Mouse (Mus musculus) hindbrain, embryonic 14.5 days (tissue): ENCODE measurements around the gene Prkca. TPM values are rescaled to one million over a fixed set of nuclear protein-coding genes. Genes with fewer than 3 reads are reported as not detected.

Experiments
- ATAC-seq: fragments of 200-750 bp; cut with Nextera tagmentation; 2 replicates; pipeline ENCODE4 v1.8.0; 2017; ENCODE audit warnings: moderate number of reproducible peaks, mild to moderate bottlenecking, moderate TSS enrichment, moderate library complexity; ENCODE audit not compliant: low FRiP score
- DNase-seq: peaks from one replicate; pipeline ENCODE4 v3.0.0-alpha.2; 2015; ENCODE audit warnings: low spot score
- H3K27ac ChIP-seq: fragments of 300-500 bp; sonication (generic); 2 replicates; pipeline ENCODE4 v1.5.1; 2014; ENCODE audit warnings: mild to moderate bottlenecking, moderate library complexity
- H3K27me3 ChIP-seq: fragments of 300-500 bp; sonication (generic); 2 replicates; pipeline ENCODE4 v1.6.1; 2014; ENCODE audit warnings: mild to moderate bottlenecking, low read length, mixed read lengths; ENCODE audit not compliant: control insufficient read depth, insufficient read depth
- H3K36me3 ChIP-seq: fragments of 300-500 bp; sonication (generic); replicated peaks from 2 replicates; pipeline ENCODE4 v1.6.1; 2014; ENCODE audit not compliant: control insufficient read depth, insufficient read depth
- H3K4me1 ChIP-seq: fragments of 300-500 bp; sonication (generic); replicated peaks from 2 replicates; pipeline ENCODE4 v1.6.1; 2014; ENCODE audit warnings: antibody characterized with exemption, low read length, mixed read lengths; ENCODE audit not compliant: control insufficient read depth, insufficient read depth
- H3K4me2 ChIP-seq: fragments of 300-500 bp; sonication (generic); replicated peaks from 2 replicates; pipeline ENCODE4 v1.6.1; 2014; ENCODE audit warnings: mild to moderate bottlenecking, moderate library complexity
- H3K4me3 ChIP-seq: fragments of 300-500 bp; sonication (generic); replicated peaks from 2 replicates; pipeline ENCODE4 v1.5.1; 2014; ENCODE audit warnings: mild to moderate bottlenecking, low read length
- H3K9ac ChIP-seq: fragments of 300-500 bp; sonication (generic); 2 replicates; pipeline ENCODE4 v1.6.1; 2014
- H3K9me3 ChIP-seq: fragments of 300-500 bp; sonication (generic); 2 replicates; pipeline ENCODE4 v1.6.1; 2016; ENCODE audit warnings: low read length; ENCODE audit not compliant: control insufficient read depth
- WGBS: fragments of 180-500 bp; shearing (Covaris S2); extraction: QIAGEN DNeasy Blood & Tissue Kit; methylation state at CpG from one replicate; pipeline ENCODE4 v1.1.7; 2014; 5-methylcytosine and 5-hydroxymethylcytosine counted together
- polyA plus RNA-seq: library from polyadenylated mRNA; unstranded; fragments of >200 nt; fragmentation: Nextera tagmentation; extraction: Ambion mirVana; gene quantifications from 2 replicates; pipeline ENCODE4 v1.2.1, GENCODE M21; 2014

The Prkca gene
- polyA plus RNA-seq, 1 experiment from 2014 or later: 9.1 TPM

DNA sequence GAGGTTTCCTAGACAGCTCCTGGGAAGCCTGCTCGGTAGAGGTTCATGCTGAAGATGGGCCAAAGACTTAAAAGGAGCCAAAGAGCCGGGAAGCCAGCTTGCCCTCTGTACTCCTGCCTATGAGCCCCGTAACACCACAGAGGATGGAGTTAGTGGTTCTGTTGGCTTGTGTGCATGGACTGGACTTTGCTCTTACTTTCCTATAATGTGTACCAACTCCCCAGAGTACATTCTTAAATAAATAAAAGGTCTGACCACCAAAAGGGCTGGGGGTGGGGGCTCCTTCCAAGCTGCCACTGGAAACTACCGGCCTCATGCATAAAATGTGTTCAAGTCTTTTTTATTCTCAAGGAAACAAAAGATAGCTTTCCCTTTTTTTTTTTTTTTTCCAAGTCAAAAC lies 377.5 kb downstream of the Prkca start:
- Histone ChIP-seq H3K4me2 (no peak overlapping the region), H3K4me3 (no peak overlapping the region), H3K9ac (no peak overlapping the region), H3K27ac (no peak overlapping the region), H3K4me1 (peaks cover 16% of the 10 kb centered on the region; the same call in 1 of the 2 replicates), H3K27me3 (no peaks in the 10 kb centered on the region), H3K9me3 (no peaks in the 10 kb centered on the region), H3K36me3 (no peaks in the 10 kb centered on the region)
- DNase-seq: no peak
- no peak for ATAC-seq
- WGBS: 76% methylated on average over 4 of the region's 4 CpGs

DNA sequence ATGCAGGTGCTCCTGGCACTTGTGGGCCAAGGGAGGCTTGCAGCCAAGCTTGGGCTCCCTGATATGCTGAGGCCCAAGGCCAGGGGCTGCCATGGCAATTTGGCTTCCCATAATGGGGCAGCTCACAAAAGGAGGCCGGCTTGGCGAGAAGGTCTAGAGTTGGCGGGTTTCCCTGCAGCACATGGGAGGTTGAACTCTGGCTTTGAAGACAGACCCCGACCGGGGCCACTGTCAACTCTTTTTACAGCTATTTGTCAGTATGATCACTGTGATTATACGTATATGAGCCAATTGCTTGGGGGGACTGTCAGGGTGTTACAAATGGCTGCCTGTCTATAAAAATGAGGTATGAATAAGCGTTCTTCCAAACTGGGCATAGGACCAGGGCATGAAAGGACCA lies 378.3 kb downstream of the Prkca start:
- DNase-seq (peak; percentile 67), ATAC-seq (peak; percentile 84)
- no peak overlapping the region for H3K9ac ChIP-seq
- peaks cover 2% of the 10 kb centered on the region; the same call in 1 of the 2 replicates for H3K36me3 ChIP-seq
- H3K27me3 ChIP-seq: no peaks in the 10 kb centered on the region
- peaks cover 13% of the 10 kb centered on the region; the same call in 1 of the 2 replicates for H3K4me1 ChIP-seq
- H3K27ac ChIP-seq: no peak overlapping the region
- H3K4me2 ChIP-seq: no peak overlapping the region
- H3K9me3 ChIP-seq: no peaks in the 10 kb centered on the region
- WGBS: 58% methylated on average over 7 of the region's 7 CpGs
- H3K4me3 ChIP-seq: no peak overlapping the region

DNA sequence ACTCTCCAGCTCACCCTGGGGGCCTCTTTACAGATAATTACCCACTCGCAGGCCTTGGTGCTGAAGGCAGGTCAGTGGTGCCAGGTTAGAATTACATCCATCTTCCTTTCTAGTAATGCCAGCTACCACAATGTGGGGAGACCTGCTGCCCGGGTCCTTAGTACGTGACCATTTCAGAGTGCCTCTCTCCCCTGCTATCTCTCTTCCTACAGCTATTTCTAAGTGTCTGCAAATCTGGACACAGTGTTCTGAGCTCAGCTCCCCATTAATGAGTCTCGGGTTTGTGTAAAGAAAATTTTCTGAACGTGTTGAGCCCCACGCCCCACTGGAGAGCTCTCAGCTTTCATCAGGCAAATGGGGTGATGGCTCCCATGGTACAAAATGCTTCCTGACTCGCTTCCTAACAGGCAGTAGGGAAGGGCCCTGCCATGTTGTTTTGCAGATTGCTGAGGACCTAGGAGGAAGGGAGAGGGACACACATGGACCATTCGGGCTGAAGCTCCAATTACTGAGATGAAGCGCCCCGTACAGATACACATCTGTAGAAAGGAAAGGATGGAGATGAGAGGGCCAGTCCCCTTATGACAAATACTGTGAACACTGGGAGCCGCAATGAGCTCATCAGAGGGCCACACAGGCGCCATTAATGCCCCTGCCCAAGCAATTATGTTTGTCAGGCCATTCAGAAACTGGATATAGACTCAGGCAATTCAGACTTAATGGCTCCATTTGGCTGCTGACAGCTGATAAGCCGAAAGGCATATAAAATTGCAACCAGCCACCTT lies 386.0 kb downstream of the Prkca start:
- Histone ChIP-seq H3K27ac (peak overlapping the region; percentile 66), H3K9me3 (no peaks in the 10 kb centered on the region), H3K27me3 (no peaks in the 10 kb centered on the region), H3K4me3 (no peak overlapping the region), H3K4me2 (no peak overlapping the region), H3K9ac (no peak overlapping the region), H3K36me3 (peaks cover 5% of the 10 kb centered on the region; the same call in 1 of the 2 replicates), H3K4me1 (peaks cover 9% of the 10 kb centered on the region; the same call in 1 of the 2 replicates)
- ATAC-seq (peak; percentile 43; the same call in 1 of the 2 replicates), DNase-seq (no peak)
- WGBS: 64% methylated on average over 13 of the region's 13 CpGs

DNA sequence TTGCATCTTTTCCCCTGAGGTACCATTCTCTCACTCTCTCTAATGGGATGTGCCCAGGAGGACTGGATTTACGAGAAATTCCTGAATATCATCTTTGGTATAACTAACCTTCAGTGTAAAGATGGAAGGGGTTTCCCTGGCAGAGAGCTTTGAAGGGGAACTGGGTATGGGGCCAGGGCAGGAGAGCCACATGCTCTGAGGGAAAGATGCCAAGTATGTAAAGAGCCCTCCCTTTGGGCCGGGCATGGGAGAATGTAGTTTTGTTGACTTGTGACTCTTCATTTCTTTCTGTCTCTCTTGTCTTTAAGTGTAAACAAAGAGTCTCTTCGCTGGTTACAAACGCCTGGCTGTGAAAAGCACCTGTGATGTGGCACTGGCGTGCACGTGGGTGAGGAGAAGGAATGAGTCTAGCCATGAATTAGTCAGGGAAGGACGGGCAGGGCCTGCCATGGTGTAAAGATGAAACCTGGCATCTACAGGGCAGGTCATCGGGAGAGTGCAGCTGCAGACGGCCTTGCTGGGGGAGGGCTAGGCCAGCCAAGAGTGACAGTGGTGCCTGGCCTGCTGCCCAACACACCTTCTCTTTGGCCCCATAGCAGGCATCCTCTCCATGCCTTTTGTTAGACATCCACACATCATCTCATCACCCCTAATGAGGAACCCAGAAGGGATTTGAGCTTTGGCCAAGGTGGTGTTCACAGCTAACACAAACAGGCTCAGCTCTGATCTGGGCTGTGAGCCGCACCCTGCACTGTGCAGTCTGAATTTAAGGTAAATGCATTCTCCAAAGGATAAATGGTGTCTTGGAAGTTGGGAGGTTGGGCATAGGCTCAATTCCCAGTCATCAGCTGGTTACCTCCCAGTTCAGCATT lies 388.3 kb downstream of the Prkca start:
- H3K9me3 ChIP-seq: no peaks in the 10 kb centered on the region
- H3K36me3 ChIP-seq: peaks cover 2% of the 10 kb centered on the region; the same call in 1 of the 2 replicates
- H3K4me1 ChIP-seq: peaks cover 9% of the 10 kb centered on the region; the same call in 1 of the 2 replicates
- H3K9ac ChIP-seq: no peak overlapping the region
- DNase-seq: no peak
- ATAC-seq: no peak
- H3K27me3 ChIP-seq: no peaks in the 10 kb centered on the region
- 0 out of 2 replicates have a peak overlapping the region, but pooled peaks have one; percentile 11 for H3K27ac ChIP-seq
- WGBS: 73% methylated on average over 10 of the region's 10 CpGs
- H3K4me3 ChIP-seq: no peak overlapping the region
- no peak overlapping the region for H3K4me2 ChIP-seq

DNA sequence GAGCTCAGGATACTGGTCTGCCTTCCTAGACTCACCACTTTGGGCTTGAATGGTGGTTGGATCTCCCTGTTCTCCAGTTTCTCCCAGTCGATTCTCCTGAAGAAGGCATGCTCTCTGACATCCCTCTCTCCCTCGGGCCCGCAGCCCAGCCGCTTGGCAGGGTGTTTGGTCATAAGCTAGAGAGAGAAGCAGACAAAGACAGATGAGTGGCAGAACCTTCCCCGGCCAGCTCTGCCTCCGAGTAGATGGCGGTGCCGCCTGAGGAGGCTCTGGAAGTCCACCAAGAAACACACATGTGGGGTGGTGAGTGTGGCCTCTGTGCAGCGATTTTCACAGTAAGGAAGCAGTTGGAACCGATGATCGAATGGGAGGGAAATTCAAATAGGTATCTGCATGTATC lies 392.3 kb downstream of the Prkca start:
- ATAC-seq: no peak
- Histone ChIP-seq H3K4me2 (no peak overlapping the region), H3K9me3 (no peaks in the 10 kb centered on the region), H3K4me3 (no peak overlapping the region), H3K36me3 (no peaks in the 10 kb centered on the region), H3K27me3 (no peaks in the 10 kb centered on the region), H3K9ac (no peak overlapping the region), H3K27ac (no peak overlapping the region), H3K4me1 (peaks cover 5% of the 10 kb centered on the region; the same call in 1 of the 2 replicates)
- no peak for DNase-seq
- WGBS: 69% methylated on average over 11 of the region's 11 CpGs

DNA sequence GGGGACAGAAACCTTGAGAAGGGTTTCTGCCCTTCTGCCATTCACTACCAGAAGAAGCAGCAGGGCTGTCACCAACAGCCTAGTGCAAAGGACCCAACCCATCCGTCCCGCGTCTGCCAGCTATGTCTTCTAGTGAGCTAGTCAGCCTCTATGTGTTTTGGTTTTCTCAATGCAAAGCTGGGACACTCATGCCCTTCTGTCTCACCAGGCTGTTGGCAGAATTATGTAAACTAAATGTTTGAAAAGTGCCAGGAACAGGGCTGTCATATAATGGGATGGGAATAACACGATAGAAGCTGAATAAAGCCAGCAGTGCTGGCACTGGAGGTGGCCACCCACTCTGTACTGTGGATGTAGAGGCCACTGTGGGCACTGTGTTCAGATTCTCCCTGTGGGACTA lies 393.1 kb downstream of the Prkca start:
- WGBS: 90% methylated on average over 4 of the region's 4 CpGs
- ATAC-seq (no peak), DNase-seq (no peak)
- H3K27me3 ChIP-seq: no peaks in the 10 kb centered on the region
- H3K4me1 ChIP-seq: peaks cover 5% of the 10 kb centered on the region; the same call in 1 of the 2 replicates
- no peaks in the 10 kb centered on the region for H3K36me3 ChIP-seq
- no peaks in the 10 kb centered on the region for H3K9me3 ChIP-seq
- H3K9ac ChIP-seq: no peak overlapping the region
- no peak overlapping the region for H3K27ac ChIP-seq
- no peak overlapping the region for H3K4me2 ChIP-seq
- no peak overlapping the region for H3K4me3 ChIP-seq

DNA sequence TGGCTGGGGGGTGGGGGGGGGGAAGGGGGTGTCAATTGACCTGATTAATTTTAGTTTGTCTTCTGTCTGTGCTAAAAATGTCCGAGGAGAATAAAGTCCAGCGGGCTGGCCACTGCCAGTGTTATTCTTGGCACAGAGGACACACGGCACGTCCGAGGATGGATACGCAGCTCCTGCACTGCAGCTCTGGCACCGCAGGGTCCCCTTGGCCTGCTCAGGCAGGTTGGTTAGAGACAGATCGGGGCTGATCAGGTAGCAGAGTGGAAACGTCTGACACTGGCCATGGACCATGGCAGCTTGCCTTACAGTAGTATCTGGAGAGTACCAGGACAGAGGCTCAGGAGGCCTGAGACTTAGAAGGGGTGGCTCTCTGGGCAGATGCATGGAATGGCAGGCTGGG lies 393.5 kb downstream of the Prkca start:
- DNase-seq: no peak

DNA sequence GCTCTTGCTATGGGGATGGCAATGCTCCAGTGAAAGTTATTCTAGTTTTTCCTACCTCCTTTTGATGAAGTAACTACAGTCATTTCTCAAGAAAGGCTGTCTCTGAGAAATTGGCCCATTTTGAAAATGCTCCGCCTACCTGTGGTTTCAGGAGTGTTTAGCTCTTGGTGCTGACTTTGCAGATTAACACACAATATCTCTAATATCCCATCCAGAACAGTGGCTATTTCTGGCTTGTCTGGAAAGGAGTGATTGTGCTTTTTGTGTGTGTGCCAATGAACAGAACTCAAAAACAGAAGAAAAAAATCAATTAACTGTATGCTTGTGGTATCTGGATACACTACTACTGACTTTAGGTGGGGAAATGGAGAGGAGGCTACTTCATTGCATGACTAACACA lies 395.8 kb downstream of the Prkca start:
- DNase-seq (no peak), ATAC-seq (no peak)
- Histone ChIP-seq H3K9ac (no peak overlapping the region), H3K27ac (no peak overlapping the region), H3K4me2 (no peak overlapping the region), H3K4me3 (no peak overlapping the region), H3K9me3 (no peaks in the 10 kb centered on the region), H3K4me1 (peaks cover 5% of the 10 kb centered on the region; the same call in 1 of the 2 replicates), H3K27me3 (no peaks in the 10 kb centered on the region), H3K36me3 (no peaks in the 10 kb centered on the region; the same call in 1 of the 2 replicates)
- 100% methylated on average over 1 of the region's 1 CpGs for WGBS

More for the DNA sequence above, 393.5 kb downstream of the Prkca start:
- 77% methylated on average over 9 of the region's 9 CpGs for WGBS
- H3K9ac ChIP-seq: no peak overlapping the region
- no peak overlapping the region for H3K4me2 ChIP-seq
- H3K27me3 ChIP-seq: no peaks in the 10 kb centered on the region
- H3K27ac ChIP-seq: no peak overlapping the region
- H3K4me3 ChIP-seq: no peak overlapping the region
- H3K9me3 ChIP-seq: no peaks in the 10 kb centered on the region
- H3K4me1 ChIP-seq: peaks cover 5% of the 10 kb centered on the region; the same call in 1 of the 2 replicates
- no peak for ATAC-seq
- no peaks in the 10 kb centered on the region for H3K36me3 ChIP-seq

DNA sequence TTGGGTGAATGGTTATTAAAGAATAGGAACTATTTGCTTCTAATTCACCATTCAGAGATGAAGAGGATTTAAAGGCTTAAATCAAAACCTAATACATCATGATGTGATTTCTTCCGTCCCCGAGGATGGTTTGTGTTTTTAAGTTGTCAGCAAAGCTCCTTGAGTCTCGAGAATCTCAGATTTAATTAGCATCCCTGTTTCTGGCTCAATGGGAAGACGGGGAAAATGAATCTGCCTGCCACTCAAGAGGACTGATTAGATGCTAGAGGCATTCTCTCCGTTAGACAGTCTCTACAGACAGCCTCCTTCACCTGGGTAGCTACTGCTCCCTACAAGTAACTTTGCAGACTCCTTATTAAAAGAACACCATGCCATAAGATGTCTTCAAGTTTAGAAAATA lies 396.9 kb downstream of the Prkca start:
- Histone ChIP-seq H3K4me3 (no peak overlapping the region), H3K27ac (peak overlapping the region; percentile 24; the same call in 1 of the 2 replicates), H3K9me3 (no peaks in the 10 kb centered on the region), H3K9ac (no peak overlapping the region), H3K4me1 (peaks cover 5% of the 10 kb centered on the region; the same call in 1 of the 2 replicates), H3K4me2 (no peak overlapping the region), H3K36me3 (no peaks in the 10 kb centered on the region; the same call in 1 of the 2 replicates), H3K27me3 (no peaks in the 10 kb centered on the region)
- no peak for DNase-seq
- ATAC-seq: no peak
- WGBS: 29% methylated on average over 5 of the region's 5 CpGs
